1 mouse cellular context compared by ENCODE assay signal in genomic region chr5:29894606-29895595, GRCm38 (mm10).
TF ChIP-seq lines count a peak whose summit lies in the region.

No protein-coding gene starts in this region.

TF ChIP-seq in CH12.LX, 34 proteins besides CTCF, POLR2A, EP300 and RAD21 (continued from another document):
- TF ChIP-seq UBTF (IDR thresholded peaks at IDR 0.05; ENCODE audit: low read depth, low read length) (no peak), NRF1 (IDR thresholded peaks at IDR 0.05; ENCODE audit: low read depth, low read length) (no peak), NELFE (IDR thresholded peaks at IDR 0.05; ENCODE audit: low read depth, low read length) (no peak), MYC (IDR thresholded peaks at IDR 0.05; ENCODE audit: low read depth, low read length) (no peak), JUN (IDR thresholded peaks at IDR 0.05; ENCODE audit: insufficient read depth, low read depth, low read length) (no peak), ZC3H11A (IDR thresholded peaks at IDR 0.05; ENCODE audit: low read depth, low read length) (no peak), TCF12 (IDR thresholded peaks at IDR 0.05; ENCODE audit: low read depth, low read length) (no peak; the same call in 1 of the 2 replicates), HCFC1 (IDR thresholded peaks at IDR 0.05; ENCODE audit: low read depth, low read length) (no peak), ZMIZ1 (IDR thresholded peaks at IDR 0.05; ENCODE audit: low read depth, low read length) (no peak), IRF4 (IDR thresholded peaks at IDR 0.05; ENCODE audit: low read depth, low read length) (peak; percentile 79), MXI1 (IDR thresholded peaks at IDR 0.05; ENCODE audit: low read depth, low read length) (no peak), GABPA (IDR thresholded peaks at IDR 0.05; ENCODE audit: insufficient replicate concordance, low read depth, low read length) (no peak), MEF2A (IDR thresholded peaks at IDR 0.05; ENCODE audit: borderline replicate concordance, low read depth, low read length) (no peak), CHD1 (IDR thresholded peaks at IDR 0.05; ENCODE audit: low read depth, low read length) (0 out of 2 replicates have a peak, but pooled peaks have one; percentile 28)
TF ChIP-seq in CH12.LX: peak in this region for 7.
